ENCODE assay signal across 8 mouse cellular contexts in genomic region chr15:89373762-89374248, GRCm38 (mm10). TPM values are rescaled to one million over a fixed set of nuclear protein-coding genes. Genes with fewer than 3 reads are reported as not detected.
DNase-seq lines count a peak whose midpoint lies in the region; ATAC-seq and TF ChIP-seq lines count a peak whose summit lies in the region.

Gene Sco2, minus strand, starts transcription at chr15:89373846.

- H3K27ac ChIP-seq in forebrain, embryonic 13.5 days: peak within 1 kb of the TSS; percentile 93
- peak within 1 kb of the TSS; percentile 97 for H3K27ac ChIP-seq in liver, postnatal 0 days (ENCODE audit: low read depth)
- H3K27ac ChIP-seq in neural tube, embryonic 14.5 days (ENCODE audit: low read depth, low read length): peak within 1 kb of the TSS; percentile 88

- H3K4me1 ChIP-seq in E14TG2a.4 (replicated peaks; ENCODE audit: low read depth, low read length): peaks cover 84% of the 10 kb centered on the region
- H3K4me1 ChIP-seq in forebrain, embryonic 13.5 days: peaks cover 22% of the 10 kb centered on the region
- peaks cover 25% of the 10 kb centered on the region for H3K4me1 ChIP-seq in liver, postnatal 0 days (ENCODE audit: insufficient read depth)
- H3K4me1 ChIP-seq in neural tube, embryonic 14.5 days (ENCODE audit: control insufficient read depth, insufficient read depth, low read length): peaks cover 19% of the 10 kb centered on the region

- peak within 1 kb of the TSS; percentile 88 for H3K4me3 ChIP-seq in E14TG2a.4 (replicated peaks; ENCODE audit: low read length)
- peak within 1 kb of the TSS; percentile 70 for H3K4me3 ChIP-seq in forebrain, embryonic 13.5 days
- H3K4me3 ChIP-seq in liver, postnatal 0 days (ENCODE audit: low read depth, low read length): peak within 1 kb of the TSS; percentile 84
- H3K4me3 ChIP-seq in neural tube, embryonic 14.5 days (ENCODE audit: low read depth, low read length): peak within 1 kb of the TSS; percentile 61

- no peak for TF ChIP-seq EP300 in liver, postnatal 0 days (IDR thresholded peaks at IDR 0.05; ENCODE audit: low read depth)

- peak; percentile 88 for ATAC-seq in forebrain, embryonic 13.5 days
- peak; percentile 71 for ATAC-seq in liver, postnatal 0 days
- ATAC-seq in neural tube, embryonic 14.5 days (ENCODE audit: low read depth): peak; percentile 85

- DNase-seq in c-Kit-positive CD71-positive TER-119-positive erythroid progenitor cells, embryonic 14.5 days (ENCODE audit: low spot score): peak; percentile 86
- DNase-seq in heart, postnatal 10 days: peak; percentile 94 to 98
- peak; percentile 65 for DNase-seq in large intestine, adult 2 months (ENCODE audit: low read depth, low spot score)
- peak; percentile 96 for DNase-seq in liver, postnatal 0 days
- DNase-seq in testis, postnatal 10 days (ENCODE audit: low spot score): peak; percentile 98

- peaks cover 25% of the 10 kb centered on the region for H3K27me3 ChIP-seq in E14TG2a.4 (ENCODE audit: insufficient read depth, low read length)
- H3K27me3 ChIP-seq in forebrain, embryonic 13.5 days: peaks cover 35% of the 10 kb centered on the region
- H3K27me3 ChIP-seq in liver, postnatal 0 days (ENCODE audit: insufficient read depth, low read length): peaks cover 22% of the 10 kb centered on the region
- peaks cover 18% of the 10 kb centered on the region for H3K27me3 ChIP-seq in neural tube, embryonic 14.5 days (ENCODE audit: control insufficient read depth, insufficient read depth, low read length)

- WGBS in forebrain, embryonic 13.5 days: under 1% methylated on average over 42 of the region's 42 CpGs
- under 1% methylated on average over 42 of the region's 42 CpGs for WGBS in large intestine, adult 2 months
- under 1% methylated on average over 40 of the region's 42 CpGs for WGBS in liver, postnatal 0 days (ENCODE audit: insufficient replicate concordance)
- 0% methylated on average over 42 of the region's 42 CpGs for WGBS in neural tube, embryonic 14.5 days

- peaks cover 44% of the 10 kb centered on the region for H3K36me3 ChIP-seq in E14TG2a.4 (ENCODE audit: insufficient read depth, low read length)
- peaks cover 40% of the 10 kb centered on the region for H3K36me3 ChIP-seq in forebrain, embryonic 13.5 days (ENCODE audit: poor library complexity, severe bottlenecking)
- peaks cover 35% of the 10 kb centered on the region for H3K36me3 ChIP-seq in liver, postnatal 0 days (replicated peaks; ENCODE audit: insufficient read depth, low read length)
- H3K36me3 ChIP-seq in neural tube, embryonic 14.5 days (ENCODE audit: control insufficient read depth, insufficient read depth, low read length): peaks cover 29% of the 10 kb centered on the region

- peak; percentile 54 for TF ChIP-seq CTCF in E14TG2a.4 (conservative IDR thresholded peaks at IDR 0.05; ENCODE audit: low read length)
- TF ChIP-seq CTCF in liver, postnatal 0 days (IDR thresholded peaks at IDR 0.05; ENCODE audit: low read depth): peak; percentile 94

- H3K4me2 ChIP-seq in forebrain, embryonic 13.5 days: peak within 1 kb of the TSS; percentile 71
- H3K4me2 ChIP-seq in liver, postnatal 0 days (ENCODE audit: low read depth, low read length): peak within 1 kb of the TSS; percentile 94
- peak within 1 kb of the TSS; percentile 74 for H3K4me2 ChIP-seq in neural tube, embryonic 14.5 days (ENCODE audit: low read depth, low read length)

- intact Hi-C loops in heart, postnatal 10 days (cut with DNase I): loop anchor here (2.0 to 5.0 kb wide), 2 partner anchors 17 to 93 kb away; no protein-coding TSS in a partner anchor

- H3K9me3 ChIP-seq in E14TG2a.4 (ENCODE audit: low read length): no peaks in the 10 kb centered on the region
- H3K9me3 ChIP-seq in forebrain, embryonic 13.5 days (replicated peaks): no peaks in the 10 kb centered on the region
- H3K9me3 ChIP-seq in liver, postnatal 0 days (ENCODE audit: low read length): no peaks in the 10 kb centered on the region
- no peaks in the 10 kb centered on the region for H3K9me3 ChIP-seq in neural tube, embryonic 14.5 days (ENCODE audit: control insufficient read depth, low read length)

- H3K9ac ChIP-seq in forebrain, embryonic 13.5 days: peak within 1 kb of the TSS; percentile 87
- H3K9ac ChIP-seq in liver, postnatal 0 days (replicated peaks): peak within 1 kb of the TSS; percentile 76
- peak within 1 kb of the TSS; percentile 76 for H3K9ac ChIP-seq in neural tube, embryonic 14.5 days (replicated peaks; ENCODE audit: low read depth, low read length)

RNA-seq across cellular contexts. Expression of gene Sco2, which starts in this region (rescaled TPM):
- polyA plus RNA-seq in forebrain, embryonic 13.5 days (2015; fragmentation: Nextera tagmentation; extraction: Ambion mirVana): 4.0 and 7.4 TPM in 2 replicates
- total RNA-seq in heart, postnatal 10 days (2021): 10 to 100 TPM; 20.5 to 22.0 TPM
- polyA plus RNA-seq in large intestine, adult 2 months (2012; rRNA removed): 70.4 and 142 TPM in 2 replicates
- 9.1 and 10.1 TPM in 2 replicates for polyA plus RNA-seq in liver, postnatal 0 days (2015; fragmentation: Nextera tagmentation; extraction: Ambion mirVana)
- 20.0 and 24.3 TPM in 2 replicates for polyA plus RNA-seq in neural tube, embryonic 14.5 days (2014; fragmentation: Nextera tagmentation; extraction: Ambion mirVana)

Comparison
In these comparisons a context has a peak if more than half of its experiments do, and no peak if none do; other contexts are left out.
1. Peak in every context shown above with its lines: DNase-seq, ATAC-seq, H3K4me3 ChIP-seq and H3K27ac ChIP-seq.